Mouse (Mus musculus): ENCODE data around the gene P2ry2. TPM values are rescaled to one million over a fixed set of nuclear protein-coding genes. Genes with fewer than 3 reads are reported as not detected.

The P2ry2 gene
- polyA plus RNA-seq, 1 experiment from 2014 or later: 4.5 TPM

Other genes starting within 250 kb of the P2ry2 start
- gene Relt, start 149.4 kb downstream of the P2ry2 start, polyA plus RNA-seq (2015; fragmentation: Nextera tagmentation; extraction: Ambion mirVana): 3.0 and 3.8 TPM in 2 replicates
- gene Arhgef17, start 80.8 kb downstream of the P2ry2 start, polyA plus RNA-seq (2015; fragmentation: Nextera tagmentation; extraction: Ambion mirVana): 10.6 and 11.8 TPM in 2 replicates
- gene P2ry6, start 38.2 kb downstream of the P2ry2 start, polyA plus RNA-seq (2015; fragmentation: Nextera tagmentation; extraction: Ambion mirVana): 9.1 and 10.1 TPM in 2 replicates
- 21.8 and 22.3 TPM in 2 replicates for gene Fchsd2, start 80.0 kb upstream of the P2ry2 start, polyA plus RNA-seq (2015; fragmentation: Nextera tagmentation; extraction: Ambion mirVana)